Mouse (Mus musculus) bone marrow, adult 2 months (tissue): ENCODE data around the gene B3galt1. TPM values are rescaled to one million over a fixed set of nuclear protein-coding genes. Genes with fewer than 3 reads are reported as not detected.

Experiments used
- H3K27ac ChIP-seq: fragments of 200-500 bp; 2 replicates; pipeline ENCODE4 v1.5.1; 2012; ENCODE audit warnings: low read depth, mild to moderate bottlenecking, control low read depth, inconsistent platforms, low read length; ENCODE audit not compliant: control insufficient read depth, poor library complexity, insufficient read depth
- H3K4me1 ChIP-seq: fragments of 200-500 bp; 2 replicates; pipeline ENCODE4 v1.6.1; 2011; ENCODE audit warnings: low read length; ENCODE audit not compliant: control insufficient read depth, insufficient read depth
- H3K4me3 ChIP-seq: fragments of 200-500 bp; replicated peaks from 2 replicates; pipeline ENCODE3; 2011; ENCODE audit warnings: mild to moderate bottlenecking, low read depth, low read length, control low read depth; ENCODE audit not compliant: control insufficient read depth
- CTCF ChIP-seq: fragments of 200-500 bp; IDR thresholded peaks from 2 replicates; pipeline ENCODE4 v1.5.1; 2011; ENCODE audit warnings: low read length, control low read depth; ENCODE audit not compliant: control insufficient read depth, insufficient read depth
- POLR2A ChIP-seq: fragments of 200-500 bp; IDR thresholded peaks from 2 replicates; pipeline ENCODE4 v1.6.1; 2011; ENCODE audit warnings: low read depth, mild to moderate bottlenecking, control low read depth, low read length, borderline replicate concordance; ENCODE audit not compliant: control insufficient read depth
- WGBS: fragments of 180-500 bp; shearing (Covaris S2); methylation state at CpG from one replicate; pipeline ENCODE4 v1.1.7; 2018; 5-methylcytosine and 5-hydroxymethylcytosine counted together
- polyA plus RNA-seq: library from polyadenylated mRNA; stranded (reverse); fragments of >200 nt; gene quantifications from 2 replicates; pipeline ENCODE4 v1.2.4, GENCODE M21; 2011; ENCODE audit warnings: low replicate concordance; ENCODE audit not compliant: missing spikeins, insufficient read depth, insufficient read length

B3galt1 gene
- polyA plus RNA-seq, 1 experiment = 0.40 TPM

- H3K4me1 ChIP-seq = no peaks in the 10 kb centered on the region; the same call in 1 of the 2 replicates
- H3K27ac ChIP-seq = no peak overlapping the region
- no peak for TF ChIP-seq POLR2A
- TF ChIP-seq CTCF = no peak
- 65% methylated on average over 4 of the region's 4 CpGs for WGBS
- no peak overlapping the region for H3K4me3 ChIP-seq
Measured at GRCm38 (mm10) chr2:68011336-68011735, 445.7 kb downstream of the B3galt1 start.

DNA sequence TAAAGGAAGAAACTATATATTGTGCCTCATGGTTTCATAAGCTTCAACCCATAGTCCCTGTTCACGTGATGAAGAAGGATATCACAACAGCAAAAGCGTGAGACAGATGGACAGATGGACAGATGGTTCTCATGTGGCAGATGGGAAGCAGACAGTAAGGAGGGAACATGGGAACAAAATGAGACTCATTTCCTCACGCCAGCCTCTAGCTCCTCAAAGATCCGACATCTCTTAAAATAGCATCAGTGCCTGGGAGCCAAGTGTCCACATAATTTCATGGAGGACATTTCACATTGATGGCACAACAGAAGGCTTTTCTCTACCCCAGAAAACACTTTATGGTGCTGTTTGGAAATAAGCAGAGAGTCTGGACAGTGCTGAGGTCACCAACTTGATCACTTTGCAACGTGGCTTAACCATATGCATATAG, 454.6 kb downstream of the B3galt1 start:
- Histone ChIP-seq H3K4me3 (no peak overlapping the region), H3K4me1 (no peaks in the 10 kb centered on the region), H3K27ac (no peak overlapping the region)
- no peak for TF ChIP-seq POLR2A
- TF ChIP-seq CTCF = no peak
- 80% methylated on average over 5 of the region's 5 CpGs for WGBS

DNA sequence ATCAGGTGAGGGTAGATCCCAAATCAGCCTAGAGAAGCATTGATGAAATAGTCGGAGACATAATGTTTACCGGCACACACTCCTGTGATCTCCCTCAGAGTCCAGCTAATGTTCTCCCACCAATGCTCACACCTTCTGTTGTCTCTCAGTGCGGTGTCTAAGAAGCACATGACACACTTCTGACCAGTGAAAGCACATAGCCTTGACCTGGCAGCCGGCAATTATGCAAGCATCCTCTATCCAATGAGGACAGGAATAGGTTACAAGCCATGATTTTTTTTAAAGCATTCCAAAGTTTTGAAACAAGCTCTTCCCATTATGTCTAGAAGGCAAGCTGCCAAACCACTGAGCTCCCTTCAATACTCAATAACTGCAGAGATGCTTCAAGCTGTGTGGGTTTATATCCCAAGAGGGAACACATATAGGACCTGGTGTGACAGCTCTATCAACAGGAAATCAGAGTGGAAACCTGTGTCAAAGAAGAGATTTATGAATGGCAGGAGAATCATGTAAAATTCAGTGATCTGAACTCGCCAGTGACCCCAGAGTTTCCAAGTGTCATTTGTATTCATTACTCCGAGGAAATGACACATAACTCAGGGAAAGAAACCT, 456.0 kb downstream of the B3galt1 start:
- no peak for TF ChIP-seq POLR2A
- TF ChIP-seq CTCF = no peak
- Histone ChIP-seq H3K4me3 (no peak overlapping the region), H3K4me1 (no peaks in the 10 kb centered on the region), H3K27ac (no peak overlapping the region)
- WGBS = 77% methylated on average over 6 of the region's 6 CpGs

DNA sequence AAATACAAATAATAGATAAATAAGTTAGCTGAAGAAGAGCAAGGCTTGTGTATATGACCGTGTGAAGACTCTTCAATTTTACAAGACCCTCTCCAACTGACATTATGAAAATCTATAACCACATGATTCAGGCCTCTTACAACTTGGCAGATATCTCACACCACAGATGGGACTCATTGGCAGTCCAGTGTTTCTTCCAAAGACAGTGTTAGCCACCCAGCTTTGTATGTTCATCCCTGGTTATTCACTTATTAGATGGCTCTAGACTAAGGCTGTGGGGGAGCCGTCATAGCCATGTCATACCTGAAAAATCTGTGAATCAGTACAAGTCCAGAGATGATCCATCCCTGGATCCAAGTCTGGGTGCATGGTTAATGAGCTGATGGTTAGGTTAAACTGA, 463.1 kb downstream of the B3galt1 start:
- no peak for TF ChIP-seq POLR2A
- no peak for TF ChIP-seq CTCF
- Histone ChIP-seq H3K4me1 (no peaks in the 10 kb centered on the region), H3K27ac (no peak overlapping the region), H3K4me3 (no peak overlapping the region)
- 82% methylated on average over 2 of the region's 2 CpGs for WGBS

DNA sequence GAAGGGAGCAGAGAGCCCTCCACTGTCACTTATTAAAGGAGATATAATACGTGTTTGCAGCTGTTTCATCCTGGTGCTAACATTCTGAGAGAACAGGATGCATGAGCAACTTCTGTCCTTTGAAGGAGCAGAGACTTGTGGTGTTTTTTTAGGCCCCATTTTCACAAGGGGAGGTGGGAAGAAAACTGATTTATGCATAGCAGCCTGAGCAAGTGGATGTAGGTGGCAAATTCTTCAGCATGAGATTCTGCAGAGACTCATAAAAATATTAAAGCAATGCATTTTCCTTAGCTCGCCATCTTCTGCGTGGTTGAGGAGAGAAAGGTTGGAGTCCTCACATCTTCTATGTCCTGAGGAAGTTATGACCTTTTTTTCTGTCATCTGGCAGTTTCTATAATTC, 469.0 kb downstream of the B3galt1 start:
- WGBS = 71% methylated on average over 3 of the region's 3 CpGs
- TF ChIP-seq CTCF = no peak
- TF ChIP-seq POLR2A = no peak
- no peak overlapping the region for H3K27ac ChIP-seq

DNA sequence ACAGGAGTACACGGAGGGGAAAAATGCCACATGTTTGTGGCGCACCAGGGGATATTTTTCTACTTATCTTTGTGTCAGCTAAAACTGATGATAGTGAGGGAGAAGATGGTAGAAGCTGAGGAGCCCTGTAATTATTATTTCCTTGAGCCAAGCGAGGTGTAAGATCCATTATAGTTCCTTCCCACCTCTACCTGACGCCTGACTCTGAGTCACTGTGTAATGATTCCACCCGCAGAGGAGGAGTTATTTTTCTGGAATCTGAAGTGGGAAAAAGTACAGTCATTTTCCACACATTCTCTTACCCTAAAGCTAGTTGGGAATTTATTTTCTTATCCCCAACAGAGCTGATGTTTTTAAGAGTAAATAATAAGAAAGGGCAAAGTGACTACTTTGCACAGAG, 475.1 kb downstream of the B3galt1 start:
- 77% methylated on average over 5 of the region's 5 CpGs for WGBS
- no peak overlapping the region for H3K27ac ChIP-seq

More for the DNA sequence above, 469.0 kb downstream of the B3galt1 start:
- Histone ChIP-seq H3K4me3 (no peak overlapping the region), H3K4me1 (no peaks in the 10 kb centered on the region)

DNA sequence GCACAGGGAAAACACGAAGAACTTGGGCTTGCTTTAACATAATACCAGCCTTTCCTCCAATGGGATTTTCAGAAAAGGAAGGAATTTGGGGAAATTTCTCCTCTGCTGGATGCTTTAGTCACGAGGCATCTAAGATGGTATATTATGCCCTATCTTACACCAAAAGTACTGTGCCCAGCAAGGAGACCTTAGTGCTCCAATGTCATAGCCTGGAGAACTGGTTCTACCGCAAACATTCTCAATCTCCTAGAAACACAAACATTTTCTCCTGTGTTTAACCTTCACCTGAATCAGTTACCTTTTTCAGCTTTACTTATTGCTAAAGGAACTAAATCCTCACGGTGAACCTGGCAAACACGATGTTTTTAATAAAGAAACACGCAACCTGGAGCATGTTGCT, 486.8 kb downstream of the B3galt1 start:
- Histone ChIP-seq H3K4me1 (no peaks in the 10 kb centered on the region), H3K4me3 (no peak overlapping the region), H3K27ac (no peak overlapping the region)
- no peak for TF ChIP-seq CTCF
- 70% methylated on average over 6 of the region's 6 CpGs for WGBS

More for the DNA sequence above, 475.1 kb downstream of the B3galt1 start:
- TF ChIP-seq CTCF = no peak
- no peak for TF ChIP-seq POLR2A
- H3K4me1 ChIP-seq = no peaks in the 10 kb centered on the region
- no peak overlapping the region for H3K4me3 ChIP-seq

DNA sequence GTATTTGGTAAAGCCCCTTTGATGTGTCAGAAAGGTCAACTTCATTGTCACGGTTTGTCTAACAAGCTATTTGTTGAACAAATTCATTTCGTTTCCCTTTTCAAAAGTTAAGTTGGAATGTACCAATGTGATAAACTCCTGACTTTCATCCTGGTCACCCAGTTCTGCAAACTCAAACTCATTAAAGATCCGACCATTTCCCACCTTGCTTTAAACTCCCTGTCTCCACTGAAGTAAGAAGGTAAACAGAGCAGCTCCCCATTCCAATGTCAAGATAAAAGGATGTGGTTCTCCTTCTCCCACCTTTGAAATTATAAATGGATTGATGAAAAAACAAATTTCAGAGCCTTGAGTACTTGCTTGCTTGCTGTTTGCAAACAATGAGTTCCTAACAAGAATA, 487.6 kb downstream of the B3galt1 start:
- Histone ChIP-seq H3K27ac (no peak overlapping the region), H3K4me1 (no peaks in the 10 kb centered on the region), H3K4me3 (no peak overlapping the region)
- no peak for TF ChIP-seq CTCF
- no peak for TF ChIP-seq POLR2A
- 77% methylated on average over 3 of the region's 3 CpGs for WGBS

DNA sequence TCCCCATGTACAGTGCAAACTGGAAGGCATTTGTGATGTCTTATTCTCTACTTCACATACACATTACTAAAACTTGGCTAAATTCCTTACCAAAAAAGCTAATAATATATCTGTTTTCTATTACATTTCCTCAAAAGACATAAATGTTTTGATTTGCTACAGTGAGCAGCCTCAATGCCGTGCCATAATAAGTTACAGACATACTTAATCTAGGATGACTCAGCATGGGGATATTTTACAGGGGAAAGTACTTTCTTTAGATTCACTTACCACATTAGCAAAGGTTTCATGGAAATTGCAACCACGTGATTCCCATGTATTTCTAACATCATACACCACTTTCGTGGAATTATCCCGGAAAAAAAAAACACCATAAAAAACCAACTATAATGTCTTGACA, 495.7 kb downstream of the B3galt1 start:
- TF ChIP-seq POLR2A (no peak), CTCF (no peak)
- Histone ChIP-seq H3K4me1 (no peaks in the 10 kb centered on the region), H3K4me3 (no peak overlapping the region), H3K27ac (no peak overlapping the region)
- 75% methylated on average over 4 of the region's 4 CpGs for WGBS
